Mouse (Mus musculus) stomach, embryonic 15.5 days (tissue): ENCODE measurements around the gene Prpf6. TPM values are rescaled to one million over a fixed set of nuclear protein-coding genes. Genes with fewer than 3 reads are reported as not detected.

Experiments
- ATAC-seq: fragments of 200-750 bp; cut with Nextera tagmentation; 2 replicates; pipeline ENCODE4 v1.8.0; 2017; ENCODE audit warnings: low read depth, moderate number of reproducible peaks, moderate TSS enrichment; ENCODE audit not compliant: insufficient read depth, low FRiP score
- H3K27ac ChIP-seq: fragments of 300-500 bp; sonication (generic); 2 replicates; pipeline ENCODE4 v1.5.1; 2015; ENCODE audit warnings: mild to moderate bottlenecking, inconsistent platforms
- H3K27me3 ChIP-seq: fragments of 300-500 bp; sonication (generic); replicated peaks from 2 replicates; pipeline ENCODE4 v1.6.1; 2015; ENCODE audit warnings: inconsistent platforms
- H3K36me3 ChIP-seq: fragments of 300-500 bp; sonication (generic); 2 replicates; pipeline ENCODE4 v1.6.1; 2015; ENCODE audit warnings: inconsistent platforms
- H3K4me1 ChIP-seq: fragments of 300-500 bp; sonication (generic); 2 replicates; pipeline ENCODE4 v1.6.1; 2015; ENCODE audit warnings: inconsistent platforms
- H3K4me2 ChIP-seq: fragments of 300-500 bp; sonication (generic); 2 replicates; pipeline ENCODE4 v1.6.1; 2015; ENCODE audit warnings: mild to moderate bottlenecking, inconsistent platforms
- H3K4me3 ChIP-seq: fragments of 300-500 bp; sonication (generic); replicated peaks from 2 replicates; pipeline ENCODE4 v1.5.1; 2015; ENCODE audit warnings: inconsistent platforms
- H3K9ac ChIP-seq: fragments of 300-500 bp; sonication (generic); 2 replicates; pipeline ENCODE4 v1.6.1; 2015; ENCODE audit warnings: inconsistent platforms
- H3K9me3 ChIP-seq: fragments of 300-500 bp; sonication (generic); 2 replicates; pipeline ENCODE4 v1.6.1; 2016; ENCODE audit warnings: inconsistent platforms
- WGBS: fragments of 180-500 bp; shearing (Covaris S2); methylation state at CpG from one replicate; pipeline ENCODE4 v1.1.7; 2015; 5-methylcytosine and 5-hydroxymethylcytosine counted together
- polyA plus RNA-seq: library from polyadenylated mRNA; unstranded; fragments of >200 nt; fragmentation: Nextera tagmentation; extraction: Ambion mirVana; gene quantifications from 2 replicates; pipeline ENCODE4 v1.2.1, GENCODE M21; 2015

The Prpf6 gene
- polyA plus RNA-seq, 1 experiment from 2014 or later: 52.7 TPM

DNA sequence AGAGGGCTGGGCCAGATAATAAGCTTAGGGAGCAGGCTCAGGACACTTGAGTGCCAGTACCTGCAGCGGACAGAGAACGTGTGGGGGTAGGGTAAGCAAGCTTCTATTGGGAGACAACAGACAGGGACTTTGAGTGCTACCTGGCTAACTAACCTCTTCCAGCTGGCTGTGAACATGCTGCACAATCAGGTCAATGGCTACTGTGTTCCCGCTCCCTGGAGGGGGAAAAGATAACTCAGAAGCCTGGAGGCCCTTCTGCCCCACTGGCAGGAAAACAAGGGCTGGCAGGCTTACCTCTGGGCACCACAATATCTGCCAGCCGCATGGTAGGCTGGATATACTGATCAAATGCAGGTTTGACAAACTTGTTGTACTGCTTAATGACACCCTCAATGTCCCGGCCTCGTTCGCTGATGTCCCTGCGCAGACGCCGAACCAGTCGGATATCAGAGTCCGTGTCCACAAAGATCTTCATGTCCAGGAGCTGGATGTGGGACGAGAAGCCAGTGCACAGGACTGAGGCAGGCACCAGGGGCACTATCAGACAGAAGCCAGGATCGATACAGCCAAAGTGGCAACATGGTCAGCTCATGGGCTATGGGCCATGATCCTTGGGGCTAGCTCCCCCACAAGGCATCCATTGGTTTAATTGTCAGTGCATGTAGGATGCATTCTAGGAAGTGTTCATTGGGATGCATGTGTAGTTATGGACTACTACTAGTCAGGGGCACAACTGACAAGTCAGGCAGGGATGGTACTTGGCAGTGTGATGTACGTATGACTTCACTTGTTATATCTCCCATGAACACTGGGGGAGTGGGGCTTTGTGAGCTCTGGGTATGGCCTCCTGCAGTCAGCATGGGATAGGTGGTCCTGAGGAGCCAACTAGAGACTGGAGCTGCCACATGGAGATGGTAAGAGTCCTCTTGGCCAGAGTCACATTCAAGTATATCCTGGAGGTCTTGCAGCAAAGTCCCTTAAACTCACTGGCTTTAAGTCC is 18.4 kb upstream of the Prpf6 start:
- WGBS: 93% methylated on average over 15 of the region's 15 CpGs
- no peaks in the 10 kb centered on the region for H3K27me3 ChIP-seq
- H3K4me3 ChIP-seq: no peak overlapping the region
- no peak overlapping the region for H3K9ac ChIP-seq
- no peak overlapping the region for H3K4me2 ChIP-seq
- ATAC-seq: no peak
- no peaks in the 10 kb centered on the region for H3K9me3 ChIP-seq
- no peak overlapping the region for H3K27ac ChIP-seq
- H3K36me3 ChIP-seq: peaks cover 12% of the 10 kb centered on the region; the same call in 1 of the 2 replicates
- peaks cover 5% of the 10 kb centered on the region; the same call in 1 of the 2 replicates for H3K4me1 ChIP-seq

DNA sequence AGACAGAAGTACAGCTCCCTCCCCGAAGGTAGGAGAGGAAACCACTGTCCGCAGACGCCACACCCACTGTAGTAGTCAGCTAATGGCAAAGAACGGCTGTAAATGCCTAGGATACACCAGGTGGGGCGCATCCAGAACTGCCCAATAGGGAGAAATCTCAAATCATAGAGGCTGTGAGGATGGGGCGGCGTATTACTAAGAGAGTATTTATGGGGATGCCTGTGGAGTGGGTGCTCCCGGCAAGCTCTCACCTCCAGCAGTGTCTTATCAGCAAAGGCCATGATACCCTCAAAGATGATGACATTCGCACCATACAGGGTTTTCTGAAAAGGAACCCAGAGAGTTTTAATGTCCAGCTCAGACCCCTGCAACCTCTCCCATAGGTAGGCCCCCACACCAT is 17.7 kb upstream of the Prpf6 start:
- ATAC-seq: no peak
- H3K27me3 ChIP-seq: no peaks in the 10 kb centered on the region
- H3K9me3 ChIP-seq: no peaks in the 10 kb centered on the region
- H3K4me3 ChIP-seq: no peak overlapping the region
- H3K27ac ChIP-seq: no peak overlapping the region
- H3K9ac ChIP-seq: no peak overlapping the region
- H3K36me3 ChIP-seq: peaks cover 12% of the 10 kb centered on the region; the same call in 1 of the 2 replicates
- 83% methylated on average over 9 of the region's 9 CpGs for WGBS
- peaks cover 12% of the 10 kb centered on the region; the same call in 1 of the 2 replicates for H3K4me1 ChIP-seq
- no peak overlapping the region for H3K4me2 ChIP-seq

DNA sequence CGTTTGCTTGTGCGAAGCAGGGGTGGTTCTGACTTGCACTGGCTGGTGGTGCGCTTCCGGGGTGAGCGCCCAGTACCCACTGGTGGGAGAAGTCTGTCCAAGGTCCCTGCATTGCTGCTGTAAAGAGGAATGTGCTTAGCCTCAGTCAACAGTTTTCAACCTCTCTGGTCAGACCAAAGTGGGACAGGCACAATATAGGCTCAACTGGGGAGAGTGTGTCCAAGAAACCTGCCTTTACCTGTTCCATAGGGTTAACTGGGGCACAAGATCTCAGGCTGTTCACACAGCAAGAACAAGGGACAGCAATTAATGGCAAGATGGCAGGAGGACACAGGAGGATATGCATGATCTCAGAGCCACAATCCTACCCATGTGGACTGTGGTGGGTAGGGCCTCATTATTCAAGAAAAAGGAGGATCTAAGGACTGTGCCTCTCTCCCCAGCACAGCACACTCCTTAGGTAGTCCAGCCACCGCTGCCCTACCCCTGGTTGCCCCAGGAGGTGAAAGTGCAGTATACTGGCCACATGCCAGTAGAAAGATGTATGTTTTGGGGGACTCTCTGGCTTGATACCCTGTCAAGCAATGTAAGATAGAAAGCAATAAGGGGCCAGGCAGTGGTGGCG is 16.6 kb upstream of the Prpf6 start:
- Histone ChIP-seq H3K36me3 (peaks cover 6% of the 10 kb centered on the region; the same call in 1 of the 2 replicates), H3K4me2 (no peak overlapping the region), H3K9ac (no peak overlapping the region), H3K27ac (no peak overlapping the region), H3K27me3 (no peaks in the 10 kb centered on the region), H3K4me1 (peaks cover 22% of the 10 kb centered on the region), H3K9me3 (no peaks in the 10 kb centered on the region), H3K4me3 (no peak overlapping the region)
- 95% methylated on average over 7 of the region's 7 CpGs for WGBS
- no peak for ATAC-seq

DNA sequence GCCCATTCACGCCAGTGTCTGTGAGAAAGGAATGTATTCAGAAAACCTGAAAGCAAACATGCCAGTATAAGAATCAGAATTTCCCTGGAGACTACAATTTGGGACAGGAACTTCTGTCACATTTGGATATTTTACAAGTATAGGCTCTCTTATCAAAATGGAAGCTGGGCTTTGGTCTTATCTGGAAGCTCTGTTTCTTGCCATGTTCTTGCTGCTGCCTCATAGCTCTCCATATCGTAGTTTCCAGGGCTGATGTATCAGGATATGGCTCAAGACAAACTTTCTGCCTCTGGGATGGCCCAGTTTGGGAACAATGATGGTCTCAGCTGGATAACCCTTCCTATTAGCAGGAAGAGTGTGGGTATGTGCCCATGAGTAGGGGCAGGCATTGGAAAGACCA is 15.1 kb upstream of the Prpf6 start:
- Histone ChIP-seq H3K27ac (no peak overlapping the region), H3K9me3 (no peaks in the 10 kb centered on the region), H3K9ac (no peak overlapping the region), H3K4me2 (no peak overlapping the region), H3K27me3 (no peaks in the 10 kb centered on the region), H3K36me3 (peaks cover 6% of the 10 kb centered on the region; the same call in 1 of the 2 replicates), H3K4me3 (no peak overlapping the region), H3K4me1 (peaks cover 31% of the 10 kb centered on the region)
- 78% methylated on average over 2 of the region's 2 CpGs for WGBS
- no peak for ATAC-seq

DNA sequence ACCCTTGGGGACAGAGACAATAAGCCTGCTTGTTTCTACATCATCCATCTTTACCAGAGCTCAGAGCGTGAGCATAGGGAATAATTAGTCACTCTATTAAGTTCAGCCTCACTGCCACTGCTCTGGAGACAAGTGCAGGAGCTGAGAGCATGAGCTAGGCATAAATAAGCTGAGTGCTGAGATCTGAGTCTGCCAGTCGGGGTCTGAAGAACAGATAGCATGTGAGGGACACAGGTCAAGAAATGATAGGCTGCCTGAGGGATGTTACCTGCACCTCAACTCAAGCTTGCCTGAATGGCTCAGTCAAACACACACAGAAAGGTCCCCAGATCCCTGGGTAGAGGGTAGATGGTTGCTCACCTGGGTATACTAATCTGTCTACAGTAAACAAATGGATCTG is 14.5 kb upstream of the Prpf6 start:
- WGBS: 56% methylated on average over 2 of the region's 2 CpGs
- no peak overlapping the region for H3K4me3 ChIP-seq
- H3K4me1 ChIP-seq: peaks cover 31% of the 10 kb centered on the region

DNA sequence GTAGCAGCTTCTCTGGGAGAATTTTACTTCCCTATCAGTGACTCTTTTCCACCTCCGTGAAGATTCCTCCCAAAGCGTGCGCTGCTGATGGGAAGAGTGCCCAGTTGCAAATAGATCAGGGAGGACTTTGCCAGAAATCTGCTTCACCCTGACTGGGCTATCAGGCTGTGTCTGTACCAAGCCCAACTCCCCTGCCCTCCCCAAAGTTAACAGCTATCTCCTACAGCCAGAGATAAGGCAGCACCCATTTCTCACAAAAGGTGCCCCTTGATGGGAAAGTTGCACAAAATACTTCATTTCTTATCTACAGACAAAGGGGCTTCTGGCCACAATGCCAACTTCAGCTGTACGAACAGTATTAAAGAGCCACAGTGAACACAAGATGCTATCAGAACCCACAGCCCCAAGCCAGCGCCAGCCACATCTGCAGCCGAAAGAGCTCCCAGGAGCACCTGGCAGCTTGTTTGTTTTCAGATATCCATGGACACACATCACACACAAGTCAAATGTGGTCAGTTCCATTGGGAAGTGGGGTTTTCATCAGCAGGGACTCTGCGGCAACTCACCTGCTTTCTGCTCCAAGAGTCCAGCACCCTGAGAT is 13.6 kb upstream of the Prpf6 start:
- no peaks in the 10 kb centered on the region for H3K27me3 ChIP-seq
- H3K9ac ChIP-seq: no peak overlapping the region
- 0 out of 2 replicates have a peak, but pooled peaks cover under 1% of the 10 kb centered on the region for H3K36me3 ChIP-seq
- WGBS: 70% methylated on average over 7 of the region's 7 CpGs
- no peak overlapping the region for H3K4me3 ChIP-seq
- peaks cover 31% of the 10 kb centered on the region for H3K4me1 ChIP-seq
- no peaks in the 10 kb centered on the region for H3K9me3 ChIP-seq
- H3K27ac ChIP-seq: no peak overlapping the region
- no peak overlapping the region for H3K4me2 ChIP-seq
- ATAC-seq: no peak

More for the DNA sequence above, 14.5 kb upstream of the Prpf6 start:
- Histone ChIP-seq H3K9me3 (no peaks in the 10 kb centered on the region), H3K4me2 (no peak overlapping the region), H3K9ac (no peak overlapping the region), H3K27ac (no peak overlapping the region), H3K36me3 (peaks cover 6% of the 10 kb centered on the region; the same call in 1 of the 2 replicates), H3K27me3 (no peaks in the 10 kb centered on the region)
- no peak for ATAC-seq

DNA sequence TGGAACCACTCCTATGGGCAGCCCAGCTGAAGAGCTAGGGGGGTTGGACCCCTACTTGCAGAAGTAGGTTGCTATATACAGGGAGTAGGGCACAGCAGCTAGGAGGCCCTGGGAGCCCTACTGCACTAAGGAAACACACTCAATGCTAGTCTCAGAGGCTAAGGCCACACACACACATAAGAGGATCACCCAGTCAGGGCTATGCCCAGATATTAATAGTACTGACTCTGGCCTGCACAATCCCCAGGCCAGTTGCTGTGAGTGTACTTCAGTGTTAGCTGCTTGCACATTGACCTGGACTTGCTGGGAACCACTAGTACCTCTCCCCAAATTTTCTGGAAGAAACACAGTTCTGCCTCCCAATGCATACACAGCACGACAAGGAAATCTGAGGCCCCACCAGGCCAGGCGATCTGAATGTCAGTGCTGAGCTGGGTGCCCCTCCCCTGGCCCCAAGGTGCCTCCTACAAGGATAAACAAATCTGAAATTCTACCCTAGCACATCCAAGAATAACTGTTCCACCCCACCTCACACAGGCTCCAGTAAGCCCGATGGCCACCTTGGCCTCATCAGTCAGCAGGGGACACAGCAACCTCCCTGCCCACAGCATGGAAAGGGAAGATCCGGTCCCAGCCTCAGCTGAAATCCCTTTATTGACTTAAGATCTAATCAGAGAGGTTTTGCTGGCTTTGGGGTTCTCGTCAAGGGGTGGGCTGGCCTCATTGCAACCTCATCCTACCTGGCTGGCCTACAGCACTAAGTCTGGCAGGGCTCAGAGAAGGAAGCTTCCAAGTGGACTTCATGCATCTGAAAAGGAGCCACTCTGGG is 12.7 kb upstream of the Prpf6 start:
- Histone ChIP-seq H3K9me3 (no peaks in the 10 kb centered on the region), H3K4me2 (no peak overlapping the region), H3K9ac (no peak overlapping the region)

DNA sequence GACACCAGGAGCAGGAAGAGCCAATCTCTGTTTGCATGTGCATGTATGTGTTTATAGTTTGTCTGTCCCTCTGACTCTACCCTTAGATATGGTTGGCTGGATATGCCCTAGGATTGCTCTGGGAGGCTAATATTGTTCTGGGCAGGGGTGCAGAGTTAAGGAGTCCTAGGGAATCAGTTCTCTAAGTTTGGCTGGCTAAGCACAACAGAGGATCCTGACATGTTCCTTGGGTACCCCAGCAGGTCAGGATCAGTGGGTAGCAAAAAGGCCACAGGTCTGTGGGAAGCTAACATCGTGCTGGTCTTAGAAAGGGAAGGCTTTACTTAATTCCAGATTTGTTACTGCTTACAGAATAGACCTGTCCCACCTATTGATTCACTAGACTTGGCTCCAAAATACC is 12.0 kb upstream of the Prpf6 start:
- peaks cover 31% of the 10 kb centered on the region for H3K4me1 ChIP-seq
- no peak overlapping the region for H3K27ac ChIP-seq
- no peak overlapping the region for H3K4me3 ChIP-seq
- peaks cover 8% of the 10 kb centered on the region for H3K36me3 ChIP-seq
- no peaks in the 10 kb centered on the region for H3K9me3 ChIP-seq
- H3K4me2 ChIP-seq: no peak overlapping the region
- 77% methylated on average over 1 of the region's 1 CpGs for WGBS
- ATAC-seq: no peak
- H3K9ac ChIP-seq: no peak overlapping the region
- H3K27me3 ChIP-seq: no peaks in the 10 kb centered on the region

More for the DNA sequence above, 12.7 kb upstream of the Prpf6 start:
- peaks cover 31% of the 10 kb centered on the region for H3K4me1 ChIP-seq
- no peaks in the 10 kb centered on the region for H3K27me3 ChIP-seq
- H3K27ac ChIP-seq: no peak overlapping the region
- WGBS: 28% methylated on average over 5 of the region's 5 CpGs
- no peak overlapping the region for H3K4me3 ChIP-seq
- peaks cover 2% of the 10 kb centered on the region; the same call in 1 of the 2 replicates for H3K36me3 ChIP-seq
- no peak for ATAC-seq

DNA sequence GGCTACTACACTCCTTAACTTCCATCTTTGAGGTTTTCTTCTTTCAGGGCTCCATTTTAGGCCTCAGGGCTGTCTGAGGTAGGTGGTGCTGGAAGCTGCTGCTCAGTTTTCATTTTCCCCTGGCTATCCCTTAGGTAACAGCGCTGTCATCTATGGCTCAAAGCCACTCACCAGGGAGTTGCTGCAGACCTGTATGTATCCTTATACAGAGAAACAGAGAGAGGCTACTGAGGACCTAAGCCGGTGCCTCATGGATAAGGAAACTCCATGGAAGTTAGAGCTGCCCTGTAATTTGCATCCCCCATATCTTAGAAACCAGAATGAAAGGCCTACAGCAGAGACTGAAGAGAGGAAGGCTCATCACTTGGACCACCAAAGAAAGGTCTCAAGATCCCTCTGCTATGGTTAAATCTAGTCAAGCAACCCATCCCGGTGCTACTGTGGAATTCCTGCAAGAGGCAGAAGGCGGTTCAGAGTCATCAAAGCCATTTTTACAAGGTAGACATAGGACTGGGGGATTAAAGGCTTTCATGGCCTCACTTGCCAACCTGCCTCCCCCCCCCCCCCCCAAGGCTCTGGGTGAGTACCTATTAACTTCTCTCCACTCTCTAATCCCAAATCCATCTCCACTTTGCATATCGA is 11.4 kb upstream of the Prpf6 start:
- WGBS: 77% methylated on average over 5 of the region's 5 CpGs
- no peaks in the 10 kb centered on the region for H3K27me3 ChIP-seq
- H3K27ac ChIP-seq: peak overlapping the region; percentile 95
- H3K4me3 ChIP-seq: peak overlapping the region; percentile 72
- H3K9ac ChIP-seq: peak overlapping the region; percentile 37
- peaks cover 13% of the 10 kb centered on the region for H3K36me3 ChIP-seq
- no peaks in the 10 kb centered on the region for H3K9me3 ChIP-seq
- no peak for ATAC-seq
- H3K4me1 ChIP-seq: peaks cover 31% of the 10 kb centered on the region
- H3K4me2 ChIP-seq: peak overlapping the region; percentile 91

DNA sequence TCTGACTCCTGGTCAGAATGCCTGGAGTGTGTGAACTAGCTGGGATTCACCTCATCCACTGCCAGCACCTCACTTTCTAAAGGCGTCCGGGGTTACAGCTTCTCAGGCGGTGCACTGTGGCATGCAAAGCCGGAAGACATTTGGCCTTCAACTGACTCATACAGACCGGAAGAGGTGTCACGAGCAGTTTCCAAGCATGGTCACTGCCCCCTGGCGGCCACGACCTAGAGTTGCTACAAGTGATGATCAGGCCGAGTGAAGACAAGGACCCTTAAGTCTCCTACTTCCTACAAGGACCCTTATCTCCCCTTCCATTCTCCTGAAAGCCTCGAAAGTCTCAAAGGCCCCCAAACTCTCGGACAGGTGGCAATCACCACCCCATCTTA is 10.7 kb upstream of the Prpf6 start:
- Histone ChIP-seq H3K4me1 (peaks cover 31% of the 10 kb centered on the region), H3K9ac (peak overlapping the region; percentile 82), H3K27ac (peak overlapping the region; percentile 95), H3K27me3 (no peaks in the 10 kb centered on the region), H3K4me2 (peak overlapping the region; percentile 91), H3K9me3 (no peaks in the 10 kb centered on the region), H3K36me3 (peaks cover 20% of the 10 kb centered on the region), H3K4me3 (peak overlapping the region; percentile 72)
- WGBS: under 1% methylated on average over 11 of the region's 11 CpGs
- ATAC-seq: peak; percentile 80
